Mouse (Mus musculus): ENCODE results near the gene Ryr2.

Ryr2 gene

DNA sequence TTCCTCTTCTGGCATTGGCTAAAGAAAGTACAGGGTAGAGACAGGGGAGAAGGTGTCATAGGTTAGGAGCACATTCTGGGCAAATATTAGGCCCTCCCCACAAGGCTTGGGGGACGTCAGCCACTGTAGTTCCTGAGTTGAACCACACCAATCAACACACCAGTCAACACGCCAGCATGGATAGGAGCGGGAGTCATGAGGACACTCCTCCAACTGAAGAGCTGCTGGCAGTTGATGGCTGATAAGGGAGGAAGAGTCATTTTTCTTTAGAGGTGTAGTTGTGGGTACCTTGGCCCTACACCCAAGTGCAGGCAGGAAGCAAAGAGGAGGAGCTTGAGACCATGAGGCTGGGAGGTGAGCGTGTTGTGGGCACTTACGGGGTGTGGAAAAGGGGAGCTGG is 13.6 kb downstream of the Ryr2 start:
- no peak for DNase-seq

DNA sequence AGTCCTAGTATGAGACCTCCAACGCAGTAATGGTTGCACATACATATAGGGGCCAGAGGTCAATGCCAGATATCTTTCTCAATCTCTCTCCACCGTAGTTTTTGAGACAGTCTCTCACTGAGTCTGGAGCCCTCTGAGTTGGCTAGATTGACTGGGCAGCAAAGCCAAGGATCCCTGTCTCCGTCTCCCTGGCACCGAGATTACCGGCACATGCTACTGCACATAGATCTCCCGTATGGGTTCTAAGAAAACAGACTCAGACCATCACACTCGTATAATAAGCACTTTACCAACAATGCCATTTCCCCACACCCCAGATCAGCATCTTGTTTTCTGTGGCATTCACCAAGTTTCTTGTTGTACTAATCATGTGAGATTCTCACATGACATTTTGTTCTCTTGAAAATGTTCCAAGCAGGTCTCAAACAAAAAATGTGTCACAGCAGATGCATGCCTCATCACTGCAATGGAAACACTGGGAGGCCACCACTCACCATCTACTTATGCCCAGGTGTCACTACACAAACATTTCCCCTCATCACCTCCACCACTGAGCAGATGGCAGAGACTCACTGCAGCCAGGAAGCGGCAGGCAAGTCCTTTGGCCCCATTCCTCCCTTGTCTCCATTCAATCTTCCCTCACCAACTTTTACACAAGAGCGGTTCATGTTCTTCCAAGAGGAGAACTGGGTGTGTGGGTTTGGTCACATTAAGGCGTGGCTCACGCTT is 14.2 kb downstream of the Ryr2 start:
- no peak for DNase-seq

DNA sequence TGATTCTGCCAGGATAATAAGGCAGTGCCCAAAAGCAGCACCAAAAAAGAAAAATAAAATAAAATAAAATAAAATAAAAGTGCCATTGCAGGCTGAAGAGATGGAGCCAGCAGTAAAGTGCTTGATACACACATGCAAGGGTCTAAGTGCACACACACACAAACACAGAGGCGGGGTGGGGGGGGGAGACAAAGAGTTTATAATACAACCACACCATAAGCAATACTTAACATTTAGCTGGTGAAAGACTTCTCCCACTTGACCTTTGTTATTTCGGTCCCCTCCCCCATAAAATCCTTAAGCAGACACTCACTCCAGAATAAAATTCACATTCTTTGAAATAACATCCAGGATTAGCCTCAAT is 22.7 kb downstream of the Ryr2 start:
- no peak for DNase-seq

DNA sequence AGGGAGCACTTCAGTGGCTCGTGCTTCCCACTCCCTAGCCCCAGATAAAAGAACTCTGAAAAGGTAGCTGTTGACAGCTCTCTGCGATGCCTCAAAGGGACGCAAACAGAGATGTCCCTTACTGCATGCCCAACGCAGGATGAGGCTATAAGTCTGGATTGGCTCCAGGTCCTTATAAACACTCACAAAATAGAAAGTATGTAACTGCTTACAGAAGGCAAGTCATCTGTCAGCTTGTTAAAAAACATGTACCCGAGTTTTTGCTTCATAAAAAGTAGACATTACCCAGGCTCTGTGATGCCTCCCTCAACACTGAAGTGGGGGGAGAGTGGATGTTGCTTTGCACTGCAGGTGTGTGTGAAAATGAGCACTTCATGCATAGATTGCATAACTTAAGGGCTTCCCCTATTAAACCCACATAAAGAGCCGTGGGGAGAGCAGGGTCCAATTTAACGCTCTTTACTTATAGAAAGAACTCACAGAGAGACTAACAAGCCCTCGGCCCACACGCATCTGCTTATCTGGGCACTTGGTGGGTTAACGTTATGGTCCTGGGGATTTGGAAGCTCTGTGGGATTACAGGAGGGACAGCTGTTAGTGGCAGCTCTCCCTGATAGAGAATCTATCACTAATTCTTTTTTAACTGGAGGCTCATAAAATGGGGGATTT is 23.2 kb downstream of the Ryr2 start:
- DNase-seq, result no peak

DNA sequence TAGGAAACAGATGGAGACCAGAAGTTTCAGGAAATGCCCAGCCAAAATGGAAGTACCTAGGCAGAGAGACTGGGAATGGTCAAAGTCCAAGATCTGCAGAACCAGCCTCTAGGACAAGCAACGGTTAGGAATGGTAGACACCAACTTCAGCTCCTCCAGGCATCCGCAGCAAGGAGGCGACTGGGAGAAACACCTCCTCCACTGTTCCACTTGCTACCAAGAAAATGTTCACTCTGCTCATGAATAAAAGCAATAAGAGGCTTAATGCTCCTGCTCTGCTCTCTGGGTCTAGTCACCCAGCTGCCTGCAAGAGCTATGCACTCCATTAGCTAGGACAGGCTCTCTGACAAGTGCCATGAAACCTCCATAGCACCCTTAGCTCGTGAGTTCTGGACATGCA is 26.2 kb downstream of the Ryr2 start:
- no peak for DNase-seq

DNA sequence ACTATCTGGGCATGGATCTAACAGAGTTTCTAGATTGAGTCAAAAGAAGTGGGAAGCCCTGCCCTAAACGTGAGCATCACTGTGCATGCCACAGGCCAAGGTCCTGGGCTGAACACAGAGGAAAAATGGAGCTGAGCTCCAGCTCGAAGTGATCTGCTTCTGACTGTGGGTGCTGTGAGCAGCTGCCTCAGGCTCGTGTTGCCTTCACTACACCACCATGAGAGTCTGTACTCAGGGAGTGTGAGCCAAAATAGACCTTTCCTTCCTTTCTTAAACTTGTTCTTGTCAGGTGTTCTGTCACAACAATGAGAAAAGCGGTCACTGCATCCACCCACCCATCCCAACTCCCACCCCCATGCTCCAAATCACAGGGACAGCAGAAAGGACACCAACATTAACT is 27.2 kb downstream of the Ryr2 start:
- no peak for DNase-seq

DNA sequence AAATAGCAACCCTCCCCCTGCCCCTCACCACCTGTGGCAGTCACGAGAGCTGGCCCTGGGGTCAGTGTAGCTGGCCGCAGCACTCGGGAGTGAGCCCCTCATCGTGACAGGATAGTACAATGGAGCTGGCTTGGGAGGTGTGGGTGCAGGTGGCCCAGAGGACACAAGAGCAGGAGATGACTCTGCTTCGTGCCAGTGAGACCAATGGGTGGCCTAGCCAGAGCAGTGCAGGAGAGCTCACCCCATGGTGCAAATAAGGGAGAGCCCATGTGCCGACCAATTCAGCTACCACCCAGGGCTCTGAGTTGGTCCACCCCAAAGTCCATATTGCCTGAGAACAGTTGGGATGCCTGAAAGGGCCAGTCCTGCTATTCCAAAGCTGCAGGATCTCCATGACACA is 31.8 kb downstream of the Ryr2 start:
- DNase-seq, result no peak

DNA sequence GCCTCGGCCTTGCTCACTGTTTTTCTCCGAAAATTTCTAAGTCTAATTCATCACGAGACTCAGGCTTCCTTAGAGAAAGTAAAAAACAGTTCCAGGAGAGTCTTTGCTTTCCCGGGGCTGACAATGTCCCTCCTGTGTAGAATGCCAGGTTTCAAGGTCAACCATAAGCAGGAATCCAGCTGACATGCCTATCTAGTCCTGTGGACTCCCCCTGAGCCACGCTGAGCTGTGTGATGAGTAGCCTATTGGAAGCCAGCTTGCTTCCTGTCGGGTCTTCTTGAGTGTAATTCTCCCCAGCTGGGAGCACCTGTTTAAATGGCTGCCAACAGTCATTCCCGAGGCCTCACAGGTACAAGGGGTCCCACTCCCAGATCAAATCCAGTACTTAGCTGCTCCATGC is 34.2 kb downstream of the Ryr2 start:
- no peak for DNase-seq

DNA sequence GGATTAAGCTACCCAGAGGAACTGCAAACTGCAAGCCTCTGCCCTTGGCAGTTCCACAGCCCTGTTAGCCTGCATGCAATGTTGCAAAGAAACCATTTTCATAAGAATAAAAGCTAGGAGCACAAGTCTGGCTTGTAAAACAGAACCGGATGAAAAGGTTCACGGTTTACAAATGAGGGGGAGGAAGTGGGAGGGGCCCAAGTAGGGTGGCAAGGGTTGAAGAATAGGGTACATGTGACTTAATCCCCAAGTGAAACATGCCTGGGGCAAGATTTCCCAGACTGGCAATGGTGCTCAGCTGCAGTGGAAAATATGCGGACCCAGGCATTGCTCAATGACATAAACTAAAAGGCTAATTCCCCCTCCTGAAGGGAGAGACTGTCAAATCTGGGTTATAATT is 34.6 kb downstream of the Ryr2 start:
- no peak for DNase-seq

DNA sequence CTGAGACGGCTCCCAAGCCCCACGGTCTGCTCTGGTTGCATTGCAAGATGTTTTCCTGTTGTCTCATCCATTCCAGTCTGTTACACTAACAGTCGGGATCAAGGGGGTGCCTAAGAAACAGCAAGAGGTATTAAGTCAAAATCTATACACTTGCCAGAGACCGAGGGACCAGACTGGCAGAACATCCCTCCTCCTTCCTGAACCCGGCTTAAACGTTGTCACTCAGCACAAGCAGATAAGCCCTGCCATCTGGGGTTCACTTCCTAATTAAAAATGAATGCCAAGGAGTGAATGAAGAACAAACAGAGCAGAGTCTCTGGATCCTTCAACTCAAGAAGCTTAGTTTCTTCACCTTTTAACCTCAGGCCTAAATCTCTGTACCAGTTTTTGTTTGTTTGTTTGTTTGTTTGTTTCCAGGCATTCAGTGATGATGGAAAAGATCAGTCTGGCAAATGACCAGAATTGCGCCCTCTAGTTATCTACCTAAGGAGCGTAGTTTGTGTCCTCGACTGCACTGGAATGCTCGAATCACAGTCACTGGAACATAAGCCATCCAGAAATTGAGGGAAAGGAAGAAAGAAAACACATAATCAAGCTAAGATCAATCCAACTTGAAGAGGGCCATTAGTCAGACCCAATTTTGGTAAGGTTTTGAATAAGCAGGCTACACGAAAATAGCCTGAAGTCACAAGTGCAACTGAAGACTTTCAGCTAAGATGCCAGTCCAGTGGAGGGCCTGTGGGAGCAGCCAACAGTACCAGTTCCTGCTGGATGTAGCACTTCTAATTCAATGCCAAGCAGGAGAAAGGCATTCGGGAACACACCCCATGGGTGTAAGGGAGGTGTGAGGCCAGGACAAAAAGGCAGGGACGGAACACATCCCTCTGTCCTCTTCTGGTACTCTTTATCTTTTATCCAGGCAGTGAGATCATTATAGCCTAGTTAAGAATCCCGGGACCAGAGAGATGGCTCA is 36.3 kb downstream of the Ryr2 start:
- DNase-seq, result no peak

DNA sequence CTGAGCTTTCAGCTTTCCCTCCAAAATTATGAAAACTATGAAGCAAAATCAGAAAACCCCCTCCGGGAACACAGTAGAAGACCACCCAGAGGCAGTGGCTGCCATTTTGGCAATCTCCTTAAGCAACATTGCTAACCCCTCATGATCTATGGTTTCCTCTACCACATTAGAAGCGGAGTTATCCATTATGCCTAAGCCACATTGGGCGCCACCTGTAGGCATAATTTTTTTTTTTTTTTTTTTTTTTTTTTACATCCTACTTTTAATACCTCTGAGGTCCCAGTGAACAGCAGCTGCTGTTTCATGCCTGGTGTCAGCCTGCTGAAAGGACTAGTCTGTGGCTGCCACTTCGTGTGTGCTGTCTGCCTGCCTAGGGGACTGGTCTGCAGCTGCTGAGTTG is 42.2 kb downstream of the Ryr2 start:
- DNase-seq, result no peak

DNA sequence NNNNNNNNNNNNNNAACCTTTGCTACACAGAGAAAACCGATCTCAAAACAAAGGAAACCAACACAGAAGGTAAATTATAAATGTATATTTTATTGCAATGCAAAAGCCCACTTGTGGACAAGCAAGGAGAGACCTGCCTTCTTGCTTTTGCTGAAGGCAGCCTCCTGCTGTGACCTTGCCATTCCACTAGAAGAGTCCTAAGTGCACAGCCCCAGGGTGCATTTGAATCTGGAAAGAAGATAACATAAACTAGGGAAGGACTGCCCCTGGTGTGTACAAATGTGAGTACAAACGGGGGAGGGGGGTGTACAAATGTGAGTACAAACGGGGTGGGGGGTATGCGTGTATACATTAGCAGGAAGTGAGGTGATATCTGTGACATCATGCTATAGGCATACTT is 43.2 kb downstream of the Ryr2 start:
- DNase-seq, result no peak

DNA sequence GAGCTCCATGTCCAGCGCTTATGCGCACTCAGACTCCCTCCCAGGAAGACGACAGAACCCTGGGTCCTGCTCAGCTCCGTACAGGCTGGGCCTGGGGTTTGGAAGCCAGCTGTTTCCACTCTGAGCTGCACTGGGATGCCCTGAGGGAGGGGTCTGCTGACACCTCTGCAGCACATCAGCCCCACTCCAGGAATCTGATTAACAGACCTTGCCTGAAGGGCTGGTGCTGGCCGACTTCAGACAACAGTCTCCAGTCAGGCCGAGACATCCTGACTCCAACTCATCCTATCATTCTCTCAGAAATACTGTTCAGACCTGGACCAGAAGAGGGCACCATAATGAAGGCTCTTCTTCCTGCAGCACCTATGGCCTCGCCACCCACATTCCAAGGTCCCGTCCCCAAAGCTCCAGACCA is 49.4 kb downstream of the Ryr2 start:
- no peak for DNase-seq

DNA sequence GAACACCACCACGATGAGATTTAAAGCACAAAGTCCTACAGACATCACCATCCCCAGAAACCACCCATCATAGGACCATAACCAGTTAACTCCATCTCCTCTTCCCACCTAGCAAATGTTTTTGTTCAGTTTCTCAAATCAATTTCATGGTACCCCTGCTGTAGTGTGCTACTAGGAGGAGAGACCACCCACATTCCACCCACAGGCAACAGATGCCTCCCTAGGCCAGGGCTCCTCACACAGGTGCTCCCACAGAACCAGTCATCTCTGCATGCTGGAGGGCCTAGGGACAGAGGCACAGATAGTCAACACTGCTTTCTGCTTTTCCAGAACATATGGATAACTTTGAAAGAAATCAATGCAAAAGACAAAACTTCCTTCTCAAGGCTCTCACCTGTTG is 50.8 kb downstream of the Ryr2 start:
- DNase-seq, result no peak

DNA sequence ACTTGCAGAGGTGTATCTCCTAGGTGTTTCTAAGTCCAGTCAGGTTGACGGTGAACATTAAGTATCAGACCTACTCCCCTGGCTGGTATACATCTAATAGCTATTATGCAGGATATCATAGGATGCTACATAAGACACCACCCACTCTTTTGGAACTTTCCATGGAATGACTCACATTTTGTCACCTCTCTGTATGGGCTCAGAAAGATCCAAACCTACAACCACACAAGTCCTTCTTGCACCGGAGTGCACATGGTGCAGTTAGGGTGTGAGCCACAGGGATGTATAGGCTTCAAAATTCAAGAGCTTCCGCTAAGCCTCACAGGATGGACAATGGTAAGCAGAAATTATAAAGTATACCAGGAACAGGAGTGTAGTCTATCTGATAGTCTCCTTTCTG is 52.8 kb downstream of the Ryr2 start:
- DNase-seq, result no peak

DNA sequence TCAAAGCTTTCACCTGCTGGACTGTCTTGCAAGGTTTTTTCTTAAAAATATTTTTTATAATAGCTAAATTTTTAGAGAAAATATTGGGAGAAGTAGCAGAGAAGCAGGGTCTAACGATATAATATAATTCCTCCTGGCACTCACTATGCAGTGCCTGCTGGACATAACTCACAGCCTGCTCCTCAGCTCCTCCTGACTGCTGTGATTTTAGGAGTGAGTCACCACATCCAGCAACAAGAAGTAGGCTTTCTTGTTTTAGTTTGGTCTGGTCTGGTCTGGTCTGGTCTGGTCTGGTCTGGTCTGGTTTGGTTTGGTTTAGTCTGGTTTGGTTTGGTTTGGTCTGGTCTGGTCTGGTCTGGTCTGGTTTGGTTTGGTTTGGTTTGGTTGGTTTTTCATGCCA is 55.9 kb downstream of the Ryr2 start:
- no peak for DNase-seq

DNA sequence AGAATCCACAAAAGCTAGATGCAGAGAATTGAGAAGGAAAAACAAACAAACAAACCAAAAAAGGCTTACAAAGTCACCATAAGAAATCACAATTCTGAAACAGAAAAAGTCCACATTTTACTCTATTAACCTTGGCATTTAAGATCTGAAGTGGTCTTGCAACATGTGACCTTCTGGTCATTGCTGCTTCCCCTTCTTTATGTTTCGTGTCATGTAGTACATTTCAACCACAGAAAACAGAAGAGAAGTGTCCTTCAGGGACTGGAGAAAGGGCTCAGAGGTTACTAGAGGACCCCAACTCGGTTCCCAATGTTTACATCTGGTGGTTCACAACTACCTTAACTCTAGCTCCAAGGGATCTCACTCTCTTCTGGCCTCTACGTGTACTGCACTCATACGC is 59.7 kb downstream of the Ryr2 start:
- DNase-seq, result no peak

DNA sequence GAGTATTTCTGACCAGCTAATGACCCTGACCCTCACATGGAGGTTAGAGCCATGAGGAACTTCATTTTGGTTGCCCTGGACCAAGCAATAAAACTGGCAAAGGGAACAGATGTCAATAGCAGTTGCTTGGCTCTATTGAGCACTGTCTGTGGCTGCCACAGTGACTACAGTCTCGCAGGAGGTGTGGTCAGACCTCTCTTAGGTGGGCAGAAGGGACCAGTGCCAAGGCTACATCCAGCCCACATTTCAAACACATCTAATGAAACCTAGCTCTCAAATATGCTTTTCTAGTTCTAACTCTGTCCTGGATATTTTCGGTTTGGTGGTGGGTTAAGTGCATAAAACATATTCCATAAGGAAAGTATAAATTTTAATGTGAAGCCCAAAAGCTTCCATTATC is 62.0 kb downstream of the Ryr2 start:
- DNase-seq, result no peak

DNA sequence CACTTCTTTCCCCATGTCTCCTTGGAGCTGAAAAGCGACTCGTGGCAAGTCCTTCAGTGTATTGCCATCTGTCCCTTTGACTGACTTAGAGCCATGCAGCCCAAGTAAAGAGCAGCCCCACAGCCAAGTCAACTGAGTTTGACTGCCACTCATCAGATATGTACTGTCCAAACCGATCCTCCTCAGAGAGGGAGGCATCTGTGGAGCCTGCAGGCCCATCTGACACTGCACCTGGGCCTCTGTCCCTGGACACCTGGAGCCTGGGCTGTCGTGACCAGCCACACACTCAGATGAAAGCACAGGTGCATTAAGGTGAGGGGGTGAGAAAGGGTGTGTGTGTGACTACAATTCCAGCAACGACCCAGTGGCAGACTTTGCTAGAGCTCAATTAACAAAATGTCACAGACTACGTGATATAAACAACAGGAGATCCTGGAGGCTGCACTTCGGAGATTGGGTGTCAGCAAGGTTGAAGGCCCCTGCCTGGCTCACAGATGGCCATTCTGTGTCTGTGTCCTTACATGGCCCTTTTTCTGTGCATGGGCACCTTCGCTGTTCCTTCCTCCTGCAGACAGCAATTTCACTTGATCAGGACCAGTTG is 63.8 kb downstream of the Ryr2 start:
- DNase-seq, result no peak

DNA sequence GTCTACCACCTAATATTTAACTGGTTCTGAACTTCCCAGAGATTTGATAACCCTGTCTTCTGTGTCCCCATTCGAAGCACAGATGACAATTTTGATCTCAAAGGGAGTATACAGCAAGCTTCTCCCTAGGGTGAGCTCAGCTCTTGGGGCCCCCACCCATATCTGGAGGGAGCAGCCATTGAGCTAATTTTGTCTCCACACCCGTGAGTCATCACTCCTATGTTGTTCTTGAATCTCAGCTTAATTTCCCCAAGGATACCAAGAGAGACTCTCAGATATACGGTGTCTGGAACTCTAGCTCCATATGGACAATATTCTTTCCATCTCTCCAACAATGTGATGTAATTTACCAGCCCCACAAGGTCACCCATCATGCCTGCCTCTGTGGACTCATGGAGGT is 66.8 kb downstream of the Ryr2 start:
- DNase-seq, result no peak

DNA sequence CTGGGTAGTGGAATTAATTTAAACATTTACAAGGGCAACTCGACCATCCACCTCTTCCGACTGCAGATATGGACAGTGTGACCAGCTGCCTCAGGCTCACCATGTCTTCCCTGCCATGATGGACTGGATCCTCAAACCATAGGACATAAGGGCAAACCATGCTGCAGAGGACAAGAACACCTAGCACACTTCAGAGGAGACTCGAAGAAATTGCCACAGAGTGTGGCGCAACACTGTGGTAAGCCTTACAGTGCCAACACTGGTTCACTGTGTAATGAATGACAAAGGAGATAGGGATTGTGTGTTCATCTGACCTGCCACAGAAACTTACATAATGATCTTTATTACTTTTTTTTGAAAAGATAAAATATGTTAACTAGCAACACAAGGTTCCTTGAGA is 68.1 kb downstream of the Ryr2 start:
- DNase-seq, result no peak

DNA sequence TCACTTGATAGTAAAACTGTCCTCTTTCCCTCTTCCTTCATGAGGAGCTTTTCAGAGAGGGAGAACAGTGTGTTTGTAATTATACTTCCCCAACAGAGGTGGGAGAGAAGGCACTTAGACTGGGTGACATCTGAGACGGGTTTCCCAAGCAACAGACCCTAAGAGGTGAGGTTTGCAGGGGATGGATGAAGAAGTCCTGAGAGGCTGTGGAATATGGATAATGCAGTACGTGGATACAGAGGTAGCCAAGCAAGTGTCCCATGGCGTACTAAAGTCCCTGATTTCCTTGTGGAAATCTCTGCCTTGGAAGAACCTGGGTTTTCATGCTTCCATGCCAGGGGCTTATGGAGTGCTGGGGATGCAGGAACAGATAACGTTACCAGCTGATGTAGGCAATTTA is 69.5 kb downstream of the Ryr2 start:
- no peak for DNase-seq

DNA sequence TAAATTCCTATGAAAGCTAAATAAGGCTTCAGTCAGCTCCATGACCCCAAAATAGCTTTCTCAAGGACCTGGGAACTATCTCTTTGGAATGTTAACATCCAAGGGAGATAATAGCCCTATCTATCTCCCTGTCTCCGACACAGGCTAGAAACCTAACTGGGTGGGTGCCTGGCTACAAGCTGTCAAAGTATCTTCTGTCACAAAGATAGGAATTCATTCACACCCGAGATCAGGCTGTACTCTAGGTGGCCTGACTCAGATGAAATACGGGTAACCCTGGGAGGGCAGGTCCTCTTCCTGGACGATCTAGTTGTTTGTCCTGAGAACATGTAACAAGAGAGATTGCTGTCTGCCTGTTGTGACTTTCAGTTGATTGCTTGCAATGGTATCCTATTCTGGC is 69.9 kb downstream of the Ryr2 start:
- DNase-seq, result no peak

DNA sequence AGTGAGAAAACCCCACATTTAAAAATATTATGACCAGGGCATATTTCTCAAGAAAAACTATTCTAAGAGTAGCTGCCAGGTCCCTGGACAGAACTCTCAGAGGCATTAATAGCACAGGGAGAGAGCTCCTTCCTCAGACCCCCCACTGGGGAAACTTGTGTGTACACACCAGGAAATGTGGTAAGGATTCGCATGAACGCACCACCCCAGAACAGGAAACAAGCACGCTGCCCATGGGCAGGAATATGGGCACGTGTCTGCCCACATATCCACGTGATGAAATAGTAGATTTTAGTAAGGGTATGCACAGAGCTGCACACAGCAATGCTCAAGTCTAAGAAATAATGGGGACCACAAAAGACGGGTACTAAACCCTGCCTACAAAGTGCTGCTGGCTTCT is 72.8 kb downstream of the Ryr2 start:
- DNase-seq, result no peak

Measured in thymus, postnatal 36 days (tissue).